Mouse (Mus musculus) limb, embryonic 13.5 days (tissue): Measurements from ENCODE around the gene 2210016L21Rik. TPM values are rescaled to one million over a fixed set of nuclear protein-coding genes. Genes with fewer than 3 reads are reported as not detected.

Experiments used
- ATAC-seq: fragments of 200-750 bp; cut with Nextera tagmentation; 2 replicates; pipeline ENCODE4 v1.8.0; 2017; ENCODE audit warnings: low read depth, moderate number of reproducible peaks, moderate TSS enrichment; ENCODE audit not compliant: low FRiP score
- H3K27ac ChIP-seq: fragments of 300-500 bp; sonication (generic); 2 replicates; pipeline ENCODE4 v1.5.1; 2015; ENCODE audit warnings: inconsistent platforms, mild to moderate bottlenecking, moderate library complexity
- H3K27me3 ChIP-seq: fragments of 300-500 bp; sonication (generic); 2 replicates; pipeline ENCODE4 v1.6.1; 2015; ENCODE audit warnings: mild to moderate bottlenecking, inconsistent platforms
- H3K36me3 ChIP-seq: fragments of 300-500 bp; sonication (generic); 2 replicates; pipeline ENCODE4 v1.6.1; 2015; ENCODE audit warnings: inconsistent platforms, mild to moderate bottlenecking, moderate library complexity
- H3K4me1 ChIP-seq: fragments of 300-500 bp; sonication (generic); 2 replicates; pipeline ENCODE4 v1.6.1; 2015; ENCODE audit warnings: inconsistent platforms
- H3K4me2 ChIP-seq: fragments of 300-500 bp; sonication (generic); replicated peaks from 2 replicates; pipeline ENCODE4 v1.6.1; 2015; ENCODE audit warnings: inconsistent platforms, mild to moderate bottlenecking, moderate library complexity
- H3K4me3 ChIP-seq: fragments of 300-500 bp; sonication (generic); 2 replicates; pipeline ENCODE4 v1.5.1; 2015; ENCODE audit warnings: moderate library complexity, mild to moderate bottlenecking, inconsistent platforms
- H3K9ac ChIP-seq: fragments of 300-500 bp; sonication (generic); 2 replicates; pipeline ENCODE4 v1.6.1; 2015; ENCODE audit warnings: mild to moderate bottlenecking, inconsistent platforms
- H3K9me3 ChIP-seq: fragments of 300-500 bp; sonication (generic); 2 replicates; pipeline ENCODE4 v1.6.1; 2016; ENCODE audit warnings: inconsistent platforms
- WGBS: fragments of 180-500 bp; shearing (Covaris S2); methylation state at CpG from one replicate; pipeline ENCODE4 v1.1.7; 2015; 5-methylcytosine and 5-hydroxymethylcytosine counted together
- polyA plus RNA-seq: library from polyadenylated mRNA; unstranded; fragments of >200 nt; fragmentation: Nextera tagmentation; extraction: Ambion mirVana; gene quantifications from 2 replicates; pipeline ENCODE4 v1.2.1, GENCODE M21; 2015

2210016L21Rik gene
- polyA plus RNA-seq, 1 experiment from 2014 or later: 73.3 TPM

- H3K4me1 ChIP-seq: peaks cover 12% of the 10 kb centered on the region
- no peaks in the 10 kb centered on the region for H3K9me3 ChIP-seq
- no peak overlapping the region for H3K9ac ChIP-seq
- H3K36me3 ChIP-seq: peaks cover 49% of the 10 kb centered on the region
- ATAC-seq: no peak
- 75% methylated on average over 6 of the region's 6 CpGs for WGBS
- no peak overlapping the region for H3K4me3 ChIP-seq
- no peak overlapping the region for H3K27ac ChIP-seq
- no peak overlapping the region for H3K4me2 ChIP-seq
- H3K27me3 ChIP-seq: no peaks in the 10 kb centered on the region
Observed at GRCm38 (mm10) chr5:114948891-114949290, 6.9 kb downstream of the 2210016L21Rik start.

- 61% methylated on average over 5 of the region's 5 CpGs for WGBS
- Histone ChIP-seq H3K4me2 (no peak overlapping the region), H3K27ac (no peak overlapping the region), H3K4me1 (peaks cover 12% of the 10 kb centered on the region), H3K4me3 (no peak overlapping the region), H3K9me3 (no peaks in the 10 kb centered on the region), H3K27me3 (no peaks in the 10 kb centered on the region), H3K9ac (no peak overlapping the region), H3K36me3 (peaks cover 47% of the 10 kb centered on the region)
- peak; percentile 57; the same call in 1 of the 2 replicates for ATAC-seq
Observed at GRCm38 (mm10) chr5:114949316-114949715, 7.4 kb downstream of the 2210016L21Rik start.

- H3K36me3 ChIP-seq: peaks cover 47% of the 10 kb centered on the region
- 82% methylated on average over 9 of the region's 9 CpGs for WGBS
- no peak overlapping the region for H3K27ac ChIP-seq
- no peak overlapping the region for H3K4me2 ChIP-seq
- H3K27me3 ChIP-seq: no peaks in the 10 kb centered on the region
- 0 out of 2 replicates have a peak, but pooled peaks have one; percentile 3 for ATAC-seq
- H3K9me3 ChIP-seq: no peaks in the 10 kb centered on the region
- no peak overlapping the region for H3K9ac ChIP-seq
- peaks cover 12% of the 10 kb centered on the region for H3K4me1 ChIP-seq
- H3K4me3 ChIP-seq: no peak overlapping the region
Observed at GRCm38 (mm10) chr5:114949812-114950211, 7.9 kb downstream of the 2210016L21Rik start.

- Histone ChIP-seq H3K4me2 (no peak overlapping the region), H3K9me3 (no peaks in the 10 kb centered on the region), H3K36me3 (peaks cover 44% of the 10 kb centered on the region), H3K4me3 (no peak overlapping the region), H3K27ac (no peak overlapping the region), H3K9ac (no peak overlapping the region), H3K4me1 (peaks cover 12% of the 10 kb centered on the region), H3K27me3 (no peaks in the 10 kb centered on the region)
- no peak for ATAC-seq
- 75% methylated on average over 12 of the region's 12 CpGs for WGBS
Observed at GRCm38 (mm10) chr5:114950669-114951068, 8.7 kb downstream of the 2210016L21Rik start.

- 82% methylated on average over 21 of the region's 21 CpGs for WGBS
- H3K9ac ChIP-seq: no peak overlapping the region
- no peak overlapping the region for H3K27ac ChIP-seq
- peaks cover 37% of the 10 kb centered on the region for H3K36me3 ChIP-seq
- H3K4me1 ChIP-seq: peaks cover 12% of the 10 kb centered on the region
- no peak overlapping the region for H3K4me3 ChIP-seq
- H3K9me3 ChIP-seq: no peaks in the 10 kb centered on the region
- no peak overlapping the region for H3K4me2 ChIP-seq
- no peaks in the 10 kb centered on the region for H3K27me3 ChIP-seq
- ATAC-seq: no peak
Observed at GRCm38 (mm10) chr5:114951279-114951880, 9.4 kb downstream of the 2210016L21Rik start.

- Histone ChIP-seq H3K27me3 (no peaks in the 10 kb centered on the region), H3K27ac (no peak overlapping the region), H3K36me3 (peaks cover 18% of the 10 kb centered on the region), H3K9me3 (0 out of 2 replicates have a peak, but pooled peaks cover 3% of the 10 kb centered on the region), H3K4me3 (no peak overlapping the region), H3K4me1 (peaks cover 12% of the 10 kb centered on the region), H3K4me2 (no peak overlapping the region), H3K9ac (no peak overlapping the region)
- WGBS: 91% methylated on average over 14 of the region's 14 CpGs
- no peak for ATAC-seq
Observed at GRCm38 (mm10) chr5:114953326-114953725, 11.4 kb downstream of the 2210016L21Rik start.

- H3K4me1 ChIP-seq: 0 out of 2 replicates have a peak, but pooled peaks cover 4% of the 10 kb centered on the region
- 84% methylated on average over 5 of the region's 5 CpGs for WGBS
- H3K27me3 ChIP-seq: no peaks in the 10 kb centered on the region
- no peak for ATAC-seq
- H3K27ac ChIP-seq: no peak overlapping the region
- 0 out of 2 replicates have a peak, but pooled peaks cover 3% of the 10 kb centered on the region for H3K9me3 ChIP-seq
- no peak overlapping the region for H3K9ac ChIP-seq
- H3K4me3 ChIP-seq: no peak overlapping the region
- no peaks in the 10 kb centered on the region for H3K36me3 ChIP-seq
- no peak overlapping the region for H3K4me2 ChIP-seq
Observed at GRCm38 (mm10) chr5:114958069-114958468, 16.1 kb downstream of the 2210016L21Rik start.

- no peak overlapping the region for H3K4me3 ChIP-seq
- ATAC-seq: no peak
- 30% methylated on average over 4 of the region's 4 CpGs for WGBS
Observed at GRCm38 (mm10) chr5:114961590-114962360, 19.8 kb downstream of the 2210016L21Rik start.

GRCm38 (mm10) chr5:114964315-114964966 lies 22.5 kb downstream of the 2210016L21Rik start:
- Histone ChIP-seq H3K27ac (no peak overlapping the region), H3K9ac (no peak overlapping the region), H3K4me1 (0 out of 2 replicates have a peak, but pooled peaks cover 4% of the 10 kb centered on the region), H3K4me2 (no peak overlapping the region), H3K36me3 (no peaks in the 10 kb centered on the region), H3K4me3 (no peak overlapping the region), H3K9me3 (no peaks in the 10 kb centered on the region), H3K27me3 (peaks cover 22% of the 10 kb centered on the region)
- no peak for ATAC-seq
- 59% methylated on average over 7 of the region's 7 CpGs for WGBS

More at GRCm38 (mm10) chr5:114961590-114962360, 19.8 kb downstream of the 2210016L21Rik start:
- 0 out of 2 replicates have a peak, but pooled peaks cover 3% of the 10 kb centered on the region for H3K9me3 ChIP-seq
- 0 out of 2 replicates have a peak, but pooled peaks cover 4% of the 10 kb centered on the region for H3K4me1 ChIP-seq
- H3K9ac ChIP-seq: no peak overlapping the region
- no peak overlapping the region for H3K27ac ChIP-seq
- no peak overlapping the region for H3K4me2 ChIP-seq
- H3K27me3 ChIP-seq: no peaks in the 10 kb centered on the region
- H3K36me3 ChIP-seq: no peaks in the 10 kb centered on the region

GRCm38 (mm10) chr5:114964967-114965898 lies 23.3 kb downstream of the 2210016L21Rik start:
- Histone ChIP-seq H3K27ac (no peak overlapping the region), H3K4me1 (0 out of 2 replicates have a peak, but pooled peaks cover 4% of the 10 kb centered on the region), H3K4me3 (no peak overlapping the region), H3K9me3 (no peaks in the 10 kb centered on the region), H3K4me2 (no peak overlapping the region), H3K36me3 (no peaks in the 10 kb centered on the region), H3K9ac (no peak overlapping the region), H3K27me3 (peaks cover 24% of the 10 kb centered on the region)
- WGBS: 63% methylated on average over 17 of the region's 17 CpGs
- ATAC-seq: no peak

GRCm38 (mm10) chr5:114967523-114968268 lies 25.7 kb downstream of the 2210016L21Rik start:
- Histone ChIP-seq H3K27ac (no peak overlapping the region), H3K4me2 (no peak overlapping the region), H3K4me3 (no peak overlapping the region), H3K9me3 (no peaks in the 10 kb centered on the region), H3K27me3 (peaks cover 24% of the 10 kb centered on the region), H3K36me3 (no peaks in the 10 kb centered on the region), H3K9ac (no peak overlapping the region), H3K4me1 (no peaks in the 10 kb centered on the region)
- 43% methylated on average over 14 of the region's 14 CpGs for WGBS
- ATAC-seq: no peak
